Mouse (Mus musculus) embryo, embryonic 10.5 days (tissue): ENCODE data around the gene Zp1.
A peak's percentile ranks its signal among the peaks of the same experiment; 100 is the strongest.

Experiments
- DNase-seq: peaks from one replicate; pipeline ENCODE4 v3.0.0-alpha.2; 2015; ENCODE audit warnings: low spot score

Zp1 gene

DNA sequence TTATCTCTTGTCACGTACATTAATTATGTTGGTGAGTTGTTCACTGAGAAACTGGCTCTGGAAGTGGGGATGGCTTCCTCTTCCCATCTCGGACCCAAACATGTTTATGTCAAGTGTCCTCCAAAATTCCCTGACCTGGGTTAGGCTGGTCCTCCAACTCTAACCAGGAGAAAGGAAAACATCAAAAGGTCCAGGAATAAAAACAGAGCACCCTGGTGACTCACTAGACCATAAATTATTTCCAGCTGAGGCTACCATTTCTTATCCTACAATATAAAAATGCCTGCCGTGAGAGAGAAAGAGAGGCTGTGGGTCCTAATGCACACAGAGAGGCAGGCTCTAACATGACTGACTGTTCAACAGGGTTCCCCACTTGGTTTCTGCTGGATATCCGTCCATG is 3.8 kb upstream of the Zp1 start:
- DNase-seq: no peak

DNA sequence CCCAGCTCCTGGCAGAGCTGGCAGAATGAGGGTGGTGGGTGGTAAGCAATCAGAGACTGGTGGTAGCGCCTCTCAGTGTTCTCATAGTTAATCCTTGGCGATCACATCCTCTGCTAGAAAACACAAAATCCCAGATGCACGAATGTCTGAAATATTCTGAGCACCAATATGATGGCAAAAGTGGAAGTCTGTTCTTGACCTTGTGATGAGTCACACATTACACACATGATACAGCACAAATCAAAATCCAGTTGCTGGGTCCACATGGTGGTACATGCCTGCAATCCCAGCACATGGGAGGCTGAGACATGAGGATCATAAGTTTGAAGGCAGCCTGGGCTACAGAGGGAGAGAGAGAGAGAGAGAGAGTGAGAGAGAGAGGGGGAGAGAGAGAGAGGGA is 626 bp upstream of the Zp1 start:
- no peak for DNase-seq

DNA sequence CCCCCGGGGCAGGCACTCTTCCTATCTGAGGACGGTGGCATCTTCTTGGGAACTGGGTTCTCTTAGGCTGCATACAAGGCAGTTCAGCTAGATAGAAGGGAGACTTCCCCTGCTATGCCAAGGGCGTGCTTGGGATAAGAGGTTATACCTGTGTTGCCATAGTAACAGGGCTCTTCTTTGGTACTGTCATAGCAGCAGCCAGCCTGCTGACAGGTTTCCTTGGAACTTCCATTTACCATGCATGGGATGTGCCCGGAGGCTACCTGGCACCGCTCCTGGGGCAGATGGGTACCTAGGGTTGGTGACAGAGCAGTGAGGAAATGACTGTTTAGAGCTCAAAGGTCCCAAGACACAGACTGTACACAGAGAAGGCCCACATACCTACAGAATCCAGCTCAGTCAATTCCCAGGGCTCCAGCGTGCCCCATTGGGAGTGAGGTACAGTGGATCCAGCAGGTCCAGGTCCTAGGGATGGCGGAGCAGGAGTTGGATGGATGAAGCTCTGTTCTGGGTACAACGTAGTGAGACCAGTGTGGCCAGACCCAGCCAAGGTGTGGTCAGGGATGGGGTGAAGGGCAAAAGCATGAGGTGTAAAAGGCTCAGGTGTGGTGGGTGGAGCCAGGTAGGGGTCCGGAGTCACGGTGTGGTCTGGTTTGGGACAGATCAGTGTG is 2.0 kb downstream of the Zp1 start:
- no peak for DNase-seq

DNA sequence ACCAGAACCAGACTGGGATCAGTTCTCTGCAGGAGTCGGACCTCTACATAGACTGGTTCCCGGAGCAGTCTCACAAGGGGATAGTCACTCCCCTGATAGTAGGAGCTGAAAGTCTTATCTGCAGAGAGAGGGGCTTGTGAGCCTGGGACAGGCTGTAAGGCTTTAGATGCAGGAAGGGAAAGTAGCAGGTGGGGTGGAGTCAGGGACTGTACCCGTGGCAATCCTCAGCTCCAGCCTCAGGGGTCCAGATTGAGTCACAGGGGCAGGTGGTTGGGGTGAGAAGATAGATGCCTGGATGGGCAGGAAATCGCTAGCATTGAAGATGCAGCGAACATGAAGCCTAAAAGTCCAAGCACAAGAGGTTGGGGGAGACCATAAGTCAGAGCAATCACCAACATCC is 3.9 kb downstream of the Zp1 start:
- no peak for DNase-seq

DNA sequence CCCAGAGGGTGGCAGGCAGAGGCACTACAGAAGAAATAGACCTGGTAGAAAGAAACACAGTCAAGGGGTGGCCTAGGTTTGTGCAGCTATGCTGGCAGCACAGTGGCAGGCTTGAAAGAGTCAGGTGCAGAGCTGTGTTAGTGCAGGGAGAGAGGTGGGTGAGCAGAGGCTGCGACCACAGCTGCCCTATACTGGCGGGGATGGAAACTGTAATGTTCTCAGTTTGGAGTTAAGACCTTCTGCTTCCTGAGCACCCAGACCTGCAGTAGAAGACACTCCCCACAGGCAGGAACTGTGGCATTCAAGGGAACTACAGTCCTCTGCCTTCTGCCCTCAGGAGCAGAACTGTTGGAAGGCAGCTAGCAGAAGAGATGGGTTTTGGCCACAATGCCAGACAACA is 5.6 kb downstream of the Zp1 start:
- no peak for DNase-seq

DNA sequence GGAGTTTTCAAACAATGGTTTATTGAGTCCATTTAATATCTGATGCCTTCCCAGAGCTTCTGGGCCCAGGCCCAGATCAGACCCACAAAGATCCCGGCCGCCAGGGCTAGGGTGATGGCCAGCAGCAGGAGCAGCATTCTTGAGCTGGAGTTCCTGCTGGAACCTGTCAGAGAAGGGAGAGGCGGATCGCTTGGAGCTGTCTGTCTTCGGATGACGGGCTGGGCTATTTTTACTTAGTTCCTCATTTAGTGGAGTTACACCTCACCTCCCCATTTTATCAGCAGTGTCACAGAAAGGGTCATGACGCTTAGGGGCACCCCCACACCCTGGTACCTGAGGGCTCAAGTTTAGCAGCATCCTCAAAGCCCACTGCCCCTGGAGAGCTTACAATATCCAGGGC is 6.1 kb downstream of the Zp1 start:
- DNase-seq: no peak

DNA sequence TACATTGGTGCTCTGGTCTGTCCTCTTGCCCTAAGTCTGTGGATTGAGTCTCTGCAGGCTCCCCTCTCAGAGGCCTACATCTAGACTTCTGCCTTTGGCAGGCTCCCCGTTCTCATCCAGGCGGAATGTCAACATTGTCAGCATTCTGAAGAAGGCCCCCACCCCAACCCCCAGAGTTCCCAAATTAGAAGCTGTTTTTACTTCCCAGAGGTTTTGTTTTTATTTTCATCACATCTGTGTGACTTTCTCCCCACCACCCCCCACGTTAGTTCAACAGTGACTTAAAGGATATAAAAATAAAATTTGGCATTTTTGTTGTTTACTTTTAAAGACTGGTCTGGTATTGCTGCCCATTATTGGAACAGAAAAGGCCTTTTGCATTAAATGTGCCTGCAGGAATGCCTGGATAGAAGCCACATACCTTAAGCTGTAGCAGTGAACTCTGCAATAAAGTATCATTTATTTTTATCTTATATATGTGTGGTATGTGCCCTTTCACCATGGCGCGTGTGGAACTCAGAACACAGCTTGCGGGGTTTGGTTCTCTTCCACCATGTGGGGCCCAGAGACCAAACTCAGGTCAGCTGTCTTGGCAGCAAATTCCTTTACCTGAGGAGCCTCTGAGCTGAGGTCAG is 11.2 kb downstream of the Zp1 start:
- no peak for DNase-seq

DNA sequence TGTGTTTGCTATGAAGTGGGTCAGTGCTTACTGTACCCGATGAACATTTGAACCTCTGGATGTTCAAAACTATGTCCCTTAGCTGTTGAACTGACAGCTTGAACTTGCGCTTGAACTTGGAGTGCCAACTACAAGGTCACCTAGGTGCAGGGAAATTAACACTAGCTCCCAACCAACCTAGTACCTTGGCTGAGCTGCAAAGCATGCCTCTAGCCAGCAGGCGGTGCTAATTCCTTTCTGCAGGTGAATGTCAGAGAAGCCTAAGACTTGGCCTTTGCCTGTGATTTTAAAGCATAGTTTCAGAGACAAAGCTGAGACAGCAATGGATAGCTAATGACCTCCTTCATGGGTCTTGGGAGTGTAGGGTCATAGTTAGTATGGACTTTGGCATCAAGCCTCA is 12.5 kb downstream of the Zp1 start:
- DNase-seq: peak; percentile 68

DNA sequence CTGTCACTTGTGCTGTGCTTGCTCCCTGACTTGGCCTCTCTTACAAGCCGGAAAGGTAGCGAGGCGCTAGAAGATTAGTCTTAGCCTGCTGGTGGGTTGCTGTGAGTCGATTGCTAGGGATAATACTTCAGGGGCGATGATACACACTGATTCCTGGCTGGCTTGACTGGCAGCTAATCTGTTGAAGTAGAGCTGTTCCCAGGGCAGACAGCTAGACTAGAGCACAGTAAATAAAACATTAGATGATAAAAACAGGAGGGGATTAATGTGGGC is 14.8 kb downstream of the Zp1 start:
- DNase-seq: no peak

DNA sequence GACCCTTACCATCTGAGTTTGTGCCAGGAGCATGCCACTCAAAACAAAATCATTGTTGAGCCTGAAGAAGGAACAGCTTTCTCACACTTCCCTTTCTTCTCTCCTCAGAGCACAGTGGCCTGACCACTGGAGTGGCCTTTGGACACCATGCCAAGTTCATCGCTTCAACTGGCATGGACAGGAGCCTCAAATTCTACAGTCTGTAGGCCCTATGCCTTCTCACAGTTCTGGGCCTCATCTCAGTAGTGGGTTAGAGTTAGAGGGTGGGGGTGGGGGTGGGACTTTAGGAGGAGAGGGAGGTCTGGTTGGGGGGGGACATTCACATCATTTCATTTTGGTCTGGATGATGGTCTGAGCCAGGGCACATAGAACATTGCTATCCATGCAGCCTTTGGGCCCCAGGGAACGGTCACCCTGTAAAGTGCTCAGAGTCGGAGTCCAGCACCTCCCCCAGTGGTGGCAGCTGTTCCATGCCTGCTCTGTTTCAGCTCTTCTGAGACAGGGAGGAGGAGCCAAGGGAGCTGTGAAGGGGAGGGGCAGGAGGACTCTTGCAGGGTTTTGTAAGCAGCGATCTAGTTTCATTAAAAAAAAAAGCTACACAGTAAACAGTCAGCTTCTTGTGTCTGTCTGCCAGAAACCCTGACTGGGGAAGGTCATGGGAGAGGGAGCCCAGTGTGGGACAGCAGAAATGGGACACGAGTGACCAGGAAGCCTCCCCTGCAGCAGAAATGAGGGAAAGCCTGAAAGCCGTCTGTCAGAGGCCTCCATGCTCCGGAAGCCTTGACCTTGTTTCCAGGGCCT is 15.3 kb downstream of the Zp1 start:
- no peak for DNase-seq

DNA sequence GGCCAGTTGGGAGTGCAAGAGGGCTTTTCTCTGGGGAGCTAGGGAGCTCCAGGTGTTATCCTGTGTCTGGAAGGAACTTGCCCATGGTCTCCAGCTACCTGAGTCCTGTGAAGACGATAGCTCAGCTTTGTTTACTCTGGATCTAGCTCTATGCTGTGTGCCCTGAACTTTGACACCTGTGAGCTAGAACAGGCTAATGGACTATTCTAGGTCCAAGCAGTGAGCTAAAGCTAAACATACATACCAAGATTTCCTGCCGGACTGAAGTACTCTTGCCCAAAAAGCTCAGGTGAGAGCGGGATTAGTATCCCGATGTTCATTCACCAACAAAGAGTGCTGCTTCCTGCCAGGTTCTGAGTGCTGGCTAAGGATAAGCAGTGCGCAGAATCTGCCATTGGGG is 15.9 kb downstream of the Zp1 start:
- DNase-seq: no peak

DNA sequence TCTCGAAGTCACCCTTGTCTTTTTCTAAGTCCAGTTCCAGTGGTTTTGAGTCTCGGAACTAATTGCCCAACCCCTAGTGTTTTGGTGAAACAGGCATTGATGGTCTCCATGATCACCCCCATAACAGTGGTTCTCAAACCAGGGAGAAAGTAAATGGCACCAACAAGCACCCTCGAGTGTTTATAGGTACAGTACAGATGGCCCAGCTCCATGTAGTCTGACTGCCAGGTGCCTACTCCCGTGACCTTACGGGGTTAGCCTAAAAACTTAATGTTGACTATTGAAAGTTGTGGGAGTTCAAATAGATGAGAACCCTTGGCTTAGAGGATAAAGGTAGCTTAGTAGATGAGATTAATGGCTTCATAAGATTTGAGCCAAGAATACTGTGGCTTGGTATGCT is 19.4 kb downstream of the Zp1 start:
- no peak for DNase-seq

DNA sequence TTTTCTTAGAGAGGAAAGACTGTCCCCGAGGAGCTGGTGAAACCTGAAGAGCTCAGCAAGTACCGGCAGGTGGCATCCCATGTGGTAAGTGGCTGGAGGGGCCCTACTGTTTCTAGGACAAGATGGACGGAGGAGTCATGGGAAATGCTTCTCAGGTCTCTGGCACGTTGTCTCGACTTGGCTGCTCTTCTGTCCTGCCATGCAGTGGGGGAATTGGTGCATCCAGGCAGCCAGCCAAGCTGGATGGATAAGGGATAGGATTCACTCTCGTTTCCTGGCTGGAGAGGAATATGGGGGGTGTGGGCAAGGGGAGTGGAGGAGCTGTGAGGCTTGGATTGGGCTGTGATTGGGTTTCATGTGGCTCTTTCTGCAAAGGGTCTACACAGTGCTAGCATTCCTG is 20.1 kb downstream of the Zp1 start:
- no peak for DNase-seq

DNA sequence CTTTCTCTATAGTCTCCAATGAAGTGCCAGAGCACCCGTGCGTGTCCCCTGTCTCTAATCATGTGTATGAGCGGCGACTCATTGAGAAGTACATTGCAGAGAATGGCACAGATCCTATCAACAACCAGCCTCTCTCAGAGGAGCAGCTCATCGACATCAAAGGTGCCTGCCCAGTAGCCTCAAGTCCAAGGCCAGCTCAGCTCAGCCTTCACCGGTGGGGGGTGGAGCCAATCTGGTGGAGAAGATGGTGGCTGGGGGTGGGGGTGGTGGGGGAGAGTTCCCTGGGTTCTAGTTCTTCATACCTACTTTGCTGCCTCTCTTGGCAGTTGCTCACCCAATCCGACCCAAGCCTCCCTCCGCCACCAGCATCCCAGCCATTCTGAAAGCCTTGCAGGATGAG is 22.9 kb downstream of the Zp1 start:
- no peak for DNase-seq

DNA sequence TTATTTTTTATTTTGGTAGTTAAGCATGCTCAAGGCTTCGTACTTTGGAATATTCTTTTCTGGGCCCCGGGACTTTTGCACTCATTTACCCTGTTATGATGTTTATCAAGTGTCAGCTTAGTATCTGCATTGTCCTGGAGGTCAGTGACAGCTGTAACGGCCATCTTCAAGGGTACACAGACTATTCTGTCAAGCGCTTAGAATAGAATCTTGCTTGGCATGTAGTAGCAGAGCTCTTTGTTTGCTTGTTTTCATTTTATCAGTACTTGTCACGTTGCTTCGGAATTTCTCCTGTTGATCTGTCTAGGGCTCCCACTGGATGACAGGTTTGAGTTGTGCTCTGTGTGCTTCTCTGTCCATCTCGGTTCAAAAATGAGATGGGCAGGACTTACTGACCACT is 23.6 kb downstream of the Zp1 start:
- DNase-seq: no peak

DNA sequence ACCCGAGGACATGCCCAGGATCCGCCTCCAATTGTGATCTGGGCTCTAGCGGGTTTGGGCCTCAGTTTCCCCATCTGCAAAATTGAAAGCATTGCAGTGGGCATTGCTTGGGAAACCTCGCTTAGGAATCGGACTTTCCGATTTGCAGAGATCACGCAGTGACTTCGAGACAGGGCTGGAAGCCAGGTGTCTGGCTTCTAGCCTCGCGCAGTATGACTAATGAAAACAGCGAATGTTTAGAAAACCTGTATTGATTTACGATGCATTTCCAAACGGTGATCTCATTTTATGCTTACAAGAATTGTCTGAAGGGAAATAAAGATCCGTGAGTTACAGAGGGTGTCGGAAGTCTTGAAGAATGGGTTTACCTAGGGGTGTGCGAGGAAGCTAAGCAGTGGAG is 24.7 kb downstream of the Zp1 start:
- DNase-seq: no peak

DNA sequence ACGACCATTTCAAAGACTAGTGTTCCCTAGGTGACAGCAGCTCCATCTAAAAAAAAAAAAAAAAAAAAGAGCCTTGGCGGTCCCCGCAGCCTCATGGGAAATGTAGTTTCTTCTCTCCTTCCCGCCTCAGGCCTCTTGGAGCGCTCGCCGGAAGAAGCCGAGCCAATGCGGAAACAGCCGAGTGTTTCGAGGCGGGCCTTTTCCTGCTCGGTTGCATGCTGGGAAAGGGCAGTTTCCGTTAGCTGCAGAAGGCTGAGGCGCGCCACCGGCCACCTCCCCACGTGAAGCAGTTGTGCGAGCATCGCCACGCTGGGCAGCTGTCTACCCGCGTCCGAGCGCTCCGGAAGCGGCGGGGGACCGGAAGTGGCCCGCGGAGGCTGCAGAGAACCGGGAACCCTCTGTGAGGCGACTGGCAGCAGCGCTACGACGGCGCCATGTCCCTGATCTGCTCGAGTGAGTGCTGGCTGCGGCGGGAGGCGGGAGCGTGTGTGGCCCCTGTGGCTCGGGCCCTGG is 25.4 kb downstream of the Zp1 start, which contains the start of gene Prpf19:
TSS of gene Prpf19 (plus strand) at position 216 of the 513 bp plus-strand sequence.
- peak; percentile 99 for DNase-seq

DNA sequence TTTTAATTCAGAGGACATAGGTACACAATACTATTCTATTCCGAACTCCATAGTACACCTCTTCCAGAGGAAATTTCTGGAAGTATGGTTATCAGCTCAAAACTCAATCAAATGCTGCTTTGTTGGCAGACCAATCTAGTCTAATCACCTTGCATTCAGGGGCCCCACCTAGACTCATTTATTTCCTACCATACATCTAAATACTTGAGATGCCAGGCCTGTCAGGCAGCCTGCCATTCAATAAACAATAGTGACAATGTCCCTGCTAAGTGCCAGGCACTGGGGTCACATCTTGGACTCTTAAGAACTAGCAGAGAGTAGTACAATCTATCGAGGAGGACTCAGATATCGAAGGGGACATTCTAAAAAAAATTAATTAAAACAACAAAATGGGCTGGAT is 28.2 kb downstream of the Zp1 start:
- no peak for DNase-seq

DNA sequence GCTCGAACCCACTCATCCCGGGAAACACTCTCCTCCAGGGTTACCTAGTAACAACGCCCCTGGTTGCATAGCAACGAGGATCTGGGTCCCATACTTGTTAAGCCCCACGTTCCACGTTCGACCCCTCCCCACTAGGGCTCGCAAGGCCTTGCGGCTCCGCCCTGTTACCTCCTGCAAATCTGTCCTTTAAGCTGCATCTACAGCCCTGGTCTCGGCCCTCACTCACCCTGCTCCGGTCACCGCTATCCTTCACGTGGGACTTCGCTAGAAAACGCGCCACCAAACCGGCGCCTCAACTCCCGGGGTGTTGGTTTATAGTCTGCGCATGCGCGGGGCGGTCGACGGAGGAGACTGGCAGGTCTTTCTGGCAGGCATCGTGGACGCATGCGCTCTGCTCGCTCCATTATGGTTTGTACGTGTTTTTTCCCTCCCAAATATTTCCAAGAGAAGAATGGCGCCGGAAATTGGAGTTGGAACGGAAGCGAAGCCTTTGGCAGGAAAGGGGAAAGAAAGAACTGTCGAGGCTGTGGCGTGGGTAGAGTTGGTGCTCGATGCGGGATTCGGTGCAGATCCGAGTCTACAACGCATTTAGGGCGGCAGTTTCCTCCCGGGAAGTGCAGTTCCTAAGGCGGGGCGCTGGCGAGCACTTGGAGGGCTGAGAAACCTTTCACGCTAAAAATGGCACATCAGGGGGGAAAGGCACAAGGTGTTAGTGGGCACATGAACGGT is 38.8 kb downstream of the Zp1 start, which contains the start of gene Tmem109:
TSS of gene Tmem109 (minus strand) at position 576 of the 729 bp plus-strand sequence.
- DNase-seq: peak; percentile 98

DNA sequence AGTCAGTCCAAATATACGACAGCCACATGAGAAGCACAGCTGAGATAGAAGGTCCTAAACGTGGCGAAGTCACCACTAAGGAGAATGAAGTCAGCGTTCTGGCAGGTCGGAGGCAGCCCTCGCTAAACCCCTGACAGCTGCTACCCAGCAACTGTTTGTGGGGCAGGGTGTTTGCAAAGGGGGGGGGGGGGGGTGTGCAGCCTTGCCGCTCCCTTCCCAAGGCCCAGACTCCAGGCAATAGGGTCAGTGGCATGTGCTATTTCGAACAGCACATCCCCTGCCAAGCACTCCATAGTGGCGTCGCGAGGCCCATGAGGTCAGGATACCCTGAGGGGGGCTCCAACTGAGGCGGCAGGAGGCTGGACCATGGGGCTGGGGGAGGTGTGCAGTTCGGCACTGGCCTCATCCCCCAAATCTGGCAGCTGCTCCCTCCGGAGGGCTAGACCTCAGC is 39.4 kb downstream of the Zp1 start:
- no peak for DNase-seq

DNA sequence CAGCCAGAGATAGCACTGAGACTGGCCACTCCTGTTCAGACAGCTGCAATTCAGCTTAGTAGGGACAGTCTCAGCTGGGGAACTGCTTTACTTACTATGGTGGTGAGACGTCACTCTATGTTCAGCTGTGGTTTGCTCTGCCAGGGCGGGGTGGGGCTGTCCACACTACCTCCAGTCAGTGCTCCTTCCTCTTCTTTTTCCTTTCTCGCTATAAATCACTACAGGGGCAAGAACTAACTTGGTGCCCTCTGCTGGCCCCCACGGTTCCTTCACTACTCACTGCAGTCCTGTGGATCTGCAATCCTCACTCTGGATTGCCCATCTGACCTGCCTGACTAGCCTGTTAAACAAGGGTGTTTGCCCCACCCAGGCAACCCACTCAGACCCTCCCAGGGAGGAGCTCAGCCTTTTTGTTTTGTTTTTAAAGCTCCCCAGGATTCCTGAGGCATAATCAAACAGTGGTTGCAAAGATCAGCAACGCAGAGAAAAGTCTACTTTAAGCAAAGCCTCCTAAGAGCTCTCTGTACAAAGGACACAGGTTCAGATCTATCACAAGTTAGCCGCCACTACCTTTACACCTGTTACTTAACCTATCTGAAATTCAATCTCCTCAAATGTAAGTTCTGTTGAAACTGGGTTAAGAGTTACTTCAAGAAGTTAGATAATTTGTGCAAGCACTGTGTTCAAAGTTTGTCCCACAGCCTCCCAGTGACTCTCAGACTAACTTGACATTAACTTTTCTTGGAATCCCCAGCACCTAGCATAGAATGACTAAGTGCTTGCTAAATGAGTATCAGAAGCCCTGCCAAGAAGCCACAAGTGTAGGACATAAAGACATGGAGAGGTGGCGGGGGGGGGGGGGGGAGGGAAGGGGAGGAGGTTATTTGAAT is 40.1 kb downstream of the Zp1 start:
- DNase-seq: peak; percentile 32
